Mouse (Mus musculus): Measurements from ENCODE around the gene Ndufaf3.

The Ndufaf3 gene

DNA sequence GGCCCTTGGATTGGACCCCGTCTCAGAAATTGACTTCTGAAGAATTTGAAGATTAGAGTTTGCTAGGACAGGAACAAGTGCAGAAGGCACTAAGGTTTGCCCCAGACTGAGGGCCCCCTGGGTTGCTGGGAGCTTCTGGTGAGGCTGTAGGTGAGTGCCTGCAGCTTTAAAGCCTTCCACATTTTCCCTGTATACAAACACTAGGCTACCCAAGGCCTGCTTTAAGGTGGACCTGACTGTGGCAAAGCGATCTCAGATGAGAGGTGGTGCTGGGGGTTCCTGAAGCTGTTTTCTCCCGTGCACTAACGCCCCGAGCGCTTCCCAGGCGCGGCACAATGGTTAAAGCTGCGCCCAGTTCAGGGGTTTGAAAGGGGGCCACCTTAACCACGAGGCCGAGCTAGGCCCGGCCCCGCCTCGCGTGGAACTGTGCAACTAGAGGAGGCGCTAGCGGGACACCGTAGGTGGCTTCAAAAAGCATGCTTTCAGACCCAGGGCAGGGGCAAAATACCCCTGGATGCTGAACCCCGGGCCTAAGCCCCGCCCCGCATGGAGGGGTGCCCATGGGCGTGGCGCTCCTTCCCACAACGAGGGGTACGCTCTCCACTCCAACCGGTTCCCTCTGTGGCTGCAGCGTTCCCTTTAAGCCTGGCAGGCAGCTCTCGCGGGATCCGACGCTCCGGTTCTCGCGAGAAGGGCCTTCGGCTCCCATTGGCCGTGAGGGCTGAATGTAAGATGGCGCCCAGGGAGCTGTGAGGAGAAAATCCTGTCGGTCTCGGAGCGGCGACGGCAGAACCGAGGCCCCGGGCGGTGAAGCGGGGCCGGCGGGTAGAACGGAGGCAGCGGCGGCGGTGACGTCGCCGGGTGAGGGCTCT lies 50.6 kb downstream of the Ndufaf3 start, which contains the start of gene Qrich1:
TSS of gene Qrich1 (plus strand) at position 427 of the 872 bp plus-strand sequence.
- DNase-seq: peak; percentile 90 to 92
